8 mouse cellular contexts compared by ENCODE assay signal in the genomic region with DNA sequence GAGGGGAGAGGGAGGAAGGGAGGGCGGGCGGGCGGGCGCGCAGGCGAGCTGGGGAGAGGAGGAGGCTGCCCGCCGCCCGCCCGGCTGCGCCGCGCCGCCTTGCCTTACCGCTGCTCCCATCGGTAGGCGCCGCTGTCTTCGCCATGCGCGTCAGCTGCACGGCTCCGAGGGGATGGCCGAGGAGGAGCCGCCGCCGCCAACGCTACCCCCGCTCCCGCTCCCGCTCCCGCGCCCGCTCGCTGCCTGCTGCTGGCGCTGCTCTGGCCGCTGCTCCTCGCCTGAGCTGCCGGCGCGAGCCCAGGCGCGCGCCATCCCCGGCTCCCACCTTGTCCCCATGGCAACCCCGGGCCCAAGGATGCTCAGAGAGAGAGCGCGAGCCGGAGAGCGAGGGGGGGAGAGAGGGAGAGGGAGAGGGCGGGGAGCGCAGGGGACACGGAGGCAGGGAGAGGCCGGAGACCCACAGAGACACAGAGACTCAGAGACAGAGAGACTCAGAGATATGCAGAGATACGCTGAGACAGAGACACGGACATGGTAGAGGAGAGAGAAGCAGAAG. TPM values are rescaled to one million over a fixed set of nuclear protein-coding genes. Genes with fewer than 3 reads are reported as not detected.
DNase-seq lines count a peak whose midpoint lies in the region; ATAC-seq and TF ChIP-seq lines count a peak whose summit lies in the region.

A gene (minus strand): TSS at position 121 of the 556 bp plus-strand sequence.

- no peaks in the 10 kb centered on the region; a peak in 1 of 4 replicates for H3K27me3 ChIP-seq in MEL (ENCODE audit: control insufficient read depth in 1 of 2, insufficient read depth in 2 of 2, low read length in 2 of 2)
- peaks cover 85% of the 10 kb centered on the region for H3K27me3 ChIP-seq in lung, embryonic 14.5 days (ENCODE audit: insufficient read depth, low read length)
- H3K27me3 ChIP-seq in neural tube, embryonic 15.5 days (replicated peaks): peaks cover 16% of the 10 kb centered on the region; the same call in 1 of the 2 replicates

- H3K27ac ChIP-seq in MEL (ENCODE audit: control insufficient read depth, low read depth, low read length): peak within 1 kb of the TSS; percentile 58
- no peak within 1 kb of the TSS for H3K27ac ChIP-seq in lung, embryonic 14.5 days (ENCODE audit: low read depth)
- H3K27ac ChIP-seq in neural tube, embryonic 15.5 days (replicated peaks): peak within 1 kb of the TSS; percentile 99

- H3K4me1 ChIP-seq in MEL (ENCODE audit: control insufficient read depth in 1 of 2, insufficient read depth in 2 of 2, low read length in 2 of 2): peaks cover 0 to 16% of the 10 kb centered on the region in 2 experiments; a peak in 3 of 4 replicates
- H3K4me1 ChIP-seq in lung, embryonic 14.5 days (ENCODE audit: insufficient read depth): no peaks in the 10 kb centered on the region
- H3K4me1 ChIP-seq in neural tube, embryonic 15.5 days: peaks cover 58% of the 10 kb centered on the region

- DNase-seq in MEL (ENCODE audit: low read depth, low spot score): peak; percentile 82
- peak; percentile 89 to 91 for DNase-seq in cerebellum, adult 18-20 months
- peak; percentile 79 for DNase-seq in forelimb bud, embryonic 11.5 days (ENCODE audit: low read depth, low spot score)
- DNase-seq in heart, postnatal 4 days: peak; percentile 72
- DNase-seq in layer of hippocampus, adult 9-11 months: peak; percentile 84
- DNase-seq in lung, embryonic 14.5 days: peak; percentile 83
- peak; percentile 67 for DNase-seq in thymus, postnatal 0 days (ENCODE audit: low spot score)

- no peaks in the 10 kb centered on the region; the same call in 1 of the 2 replicates for H3K79me2 ChIP-seq in MEL (ENCODE audit: control insufficient read depth, insufficient read depth, low read length, poor library complexity)

- no peaks in the 10 kb centered on the region for H3K9me3 ChIP-seq in MEL (replicated peaks; ENCODE audit: insufficient read depth, low read length)
- no peaks in the 10 kb centered on the region for H3K9me3 ChIP-seq in lung, embryonic 14.5 days (ENCODE audit: low read depth, low read length)
- H3K9me3 ChIP-seq in neural tube, embryonic 15.5 days (replicated peaks): no peaks in the 10 kb centered on the region

- TF ChIP-seq CTCF in MEL (IDR thresholded peaks at IDR 0.05 in 2 of 3, conservative IDR thresholded peaks at IDR 0.05 in 1 of 3; ENCODE audit: control insufficient read depth in 1 of 3, insufficient read depth in 1 of 3, low read depth in 2 of 3, low read length in 3 of 3, poor library complexity in 1 of 3, severe bottlenecking in 1 of 3): peak in 2 of 3 experiments; percentile 8 to 49; a peak in 3 of 6 replicates
- peak; percentile 22; the same call in 1 of the 2 replicates for TF ChIP-seq CTCF in lung, embryonic 14.5 days (IDR thresholded peaks at IDR 0.05; ENCODE audit: low read depth)

- under 1% methylated on average over 50 of the region's 56 CpGs for WGBS in lung, embryonic 14.5 days
- under 1% methylated on average over 51 of the region's 56 CpGs for WGBS in neural tube, embryonic 15.5 days

- ATAC-seq in lung, embryonic 14.5 days (ENCODE audit: insufficient read depth): peak; percentile 91
- ATAC-seq in neural tube, embryonic 15.5 days (ENCODE audit: low FRiP score): peak; percentile 92

- TF ChIP-seq RAD21 in MEL (IDR thresholded peaks at IDR 0.05; ENCODE audit: low read depth, low read length): no peak

- TF ChIP-seq EP300 in MEL (IDR thresholded peaks at IDR 0.05; ENCODE audit: low read depth in 1 of 2, low read length in 2 of 2): no peak

- H3K4me3 ChIP-seq in MEL (ENCODE audit: control insufficient read depth in 1 of 2, insufficient read depth in 1 of 2, low read depth in 2 of 2, low read length in 2 of 2): peak within 1 kb of the TSS; percentile 55 to 56
- peak within 1 kb of the TSS; percentile 44 for H3K4me3 ChIP-seq in lung, embryonic 14.5 days (ENCODE audit: low read depth, low read length)
- peak within 1 kb of the TSS; percentile 62 for H3K4me3 ChIP-seq in neural tube, embryonic 15.5 days (replicated peaks)

- peak within 1 kb of the TSS; percentile 80 for H3K9ac ChIP-seq in MEL (ENCODE audit: control insufficient read depth, low read depth, low read length, poor library complexity, severe bottlenecking)
- H3K9ac ChIP-seq in lung, embryonic 14.5 days: peak within 1 kb of the TSS; percentile 30; the same call in 1 of the 2 replicates
- peak within 1 kb of the TSS; percentile 81 for H3K9ac ChIP-seq in neural tube, embryonic 15.5 days (replicated peaks)

- H3K4me2 ChIP-seq in lung, embryonic 14.5 days: peak within 1 kb of the TSS; percentile 82
- peak within 1 kb of the TSS; percentile 66 for H3K4me2 ChIP-seq in neural tube, embryonic 15.5 days

- H3K36me3 ChIP-seq in MEL (ENCODE audit: control insufficient read depth in 1 of 2, insufficient read depth in 2 of 2, low read length in 2 of 2): peaks cover 0 to 2% of the 10 kb centered on the region in 2 experiments; a peak in 2 of 4 replicates
- no peaks in the 10 kb centered on the region for H3K36me3 ChIP-seq in lung, embryonic 14.5 days (ENCODE audit: insufficient read depth)
- no peaks in the 10 kb centered on the region for H3K36me3 ChIP-seq in neural tube, embryonic 15.5 days

- no peak for TF ChIP-seq POLR2A in MEL (IDR thresholded peaks at IDR 0.05; ENCODE audit: control insufficient read depth in 1 of 2, insufficient read depth in 1 of 2, low read depth in 1 of 2, low read length in 2 of 2, poor library complexity in 1 of 2)

TF ChIP-seq in MEL, 35 proteins besides CTCF, POLR2A, EP300 and RAD21:
- TF ChIP-seq ETS1 (IDR thresholded peaks at IDR 0.05; ENCODE audit: low read depth, low read length): 0 out of 2 replicates have a peak, but pooled peaks have one; percentile 5
- 0 out of 2 replicates have a peak, but pooled peaks have one; percentile 51 for TF ChIP-seq NRF1 (IDR thresholded peaks at IDR 0.05; ENCODE audit: insufficient read depth, low read depth, low read length, poor library complexity, severe bottlenecking)
- peak; percentile 60; the same call in 1 of the 2 replicates for TF ChIP-seq UBTF (IDR thresholded peaks at IDR 0.05; ENCODE audit: borderline replicate concordance, insufficient read depth, low read depth, low read length)
- no peak for TF ChIP-seq MAX (IDR thresholded peaks at IDR 0.05; ENCODE audit: low read length)
- TF ChIP-seq MAZ (IDR thresholded peaks at IDR 0.05; ENCODE audit: low read depth, low read length): peak; percentile 53; the same call in 1 of the 2 replicates
- TF ChIP-seq JUND (IDR thresholded peaks at IDR 0.05; ENCODE audit: low read depth, low read length): no peak

RNA-seq across cellular contexts. Expression of the gene that starts here (rescaled TPM):
- 0.73 and 0.75 TPM in 2 replicates for total RNA-seq in MEL (2012; rRNA removed)
- 1 to 10 TPM in 1 of 2 experiments, not detected in 1; 6.4 TPM for polyA plus RNA-seq in MEL (2012; ENCODE audit: insufficient read depth in 1 of 2, insufficient read length in 2 of 2, low read depth in 1 of 2, low replicate concordance in 2 of 2, missing spikeins in 1 of 2)
- under 1 TPM; 0.36 to 0.79 TPM for total RNA-seq in heart, postnatal 4 days (2021)
- 0.28 and 0.42 TPM in 2 replicates for polyA plus RNA-seq in lung, embryonic 14.5 days (2014; fragmentation: Nextera tagmentation; extraction: Ambion mirVana)
- 19.5 and 24.1 TPM in 2 replicates for polyA plus RNA-seq in neural tube, embryonic 15.5 days (2015; fragmentation: Nextera tagmentation; extraction: Ambion mirVana)
- polyA plus RNA-seq in thymus, postnatal 0 days (2015; fragmentation: Nextera tagmentation; extraction: Ambion mirVana): 1.5 and 1.9 TPM in 2 replicates

Comparison
In these comparisons a context has a peak if more than half of its experiments do, and no peak if none do; other contexts are left out.
1. Peak in DNase-seq in heart, postnatal 4 days; RNA of the gene not detected or under 1 TPM.
2. Peak in DNase-seq, ATAC-seq, H3K4me3 ChIP-seq, H3K9ac ChIP-seq and H3K4me2 ChIP-seq in lung, embryonic 14.5 days; RNA of the gene not detected or under 1 TPM.
3. H3K9ac ChIP-seq: peak in every context shown above with its lines; median percentile 81 in neural tube, embryonic 15.5 days; 80 in MEL; 30 in lung, embryonic 14.5 days.